Mouse (Mus musculus) hindbrain, postnatal 0 days (tissue): ENCODE results near the gene Ccdc28a. TPM values are rescaled to one million over a fixed set of nuclear protein-coding genes. Genes with fewer than 3 reads are reported as not detected.
A peak's percentile ranks its signal among the peaks of the same experiment; 100 is the strongest.

Source experiments
- ATAC-seq: fragments of 200-750 bp; cut with Nextera tagmentation; 2 replicates; pipeline ENCODE4 v1.8.0; 2017; ENCODE audit warnings: mild to moderate bottlenecking, moderate TSS enrichment, moderate library complexity
- DNase-seq: peaks from one replicate; pipeline ENCODE4 v3.0.0-alpha.2; 2015; ENCODE audit warnings: low spot score
- H3K27ac ChIP-seq: fragments of 300-500 bp; sonication (generic); 2 replicates; pipeline ENCODE4 v1.5.1; 2014; ENCODE audit warnings: mild to moderate bottlenecking
- H3K27me3 ChIP-seq: fragments of 300-500 bp; sonication (generic); 2 replicates; pipeline ENCODE4 v1.6.1; 2014; ENCODE audit warnings: low read length, mixed read lengths; ENCODE audit not compliant: insufficient read depth
- H3K36me3 ChIP-seq: fragments of 300-500 bp; sonication (generic); 2 replicates; pipeline ENCODE4 v1.6.1; 2014; ENCODE audit warnings: low read length, mixed read lengths; ENCODE audit not compliant: insufficient read depth
- H3K4me1 ChIP-seq: fragments of 300-500 bp; sonication (generic); 2 replicates; pipeline ENCODE4 v1.6.1; 2014; ENCODE audit warnings: antibody characterized with exemption, low read length, mixed read lengths; ENCODE audit not compliant: insufficient read depth
- H3K4me2 ChIP-seq: fragments of 300-500 bp; sonication (generic); 2 replicates; pipeline ENCODE4 v1.6.1; 2014; ENCODE audit warnings: low read depth, mild to moderate bottlenecking, low read length, moderate library complexity, mixed read lengths
- H3K4me3 ChIP-seq: fragments of 300-500 bp; sonication (generic); 2 replicates; pipeline ENCODE4 v1.5.1; 2014; ENCODE audit warnings: low read length
- H3K9ac ChIP-seq: fragments of 300-500 bp; sonication (generic); replicated peaks from 2 replicates; pipeline ENCODE4 v1.6.1; 2014; ENCODE audit warnings: mild to moderate bottlenecking, low read length, moderate library complexity, mixed read lengths
- H3K9me3 ChIP-seq: fragments of 300-500 bp; sonication (generic); 2 replicates; pipeline ENCODE4 v1.6.1; 2016; ENCODE audit warnings: low read length, mixed read lengths
- CTCF ChIP-seq: IDR thresholded peaks from 2 replicates; pipeline ENCODE4 v1.5.1; 2016; ENCODE audit warnings: antibody characterized with exemption, control low read depth, low read depth
- WGBS: fragments of 180-500 bp; shearing (Covaris S2); extraction: QIAGEN DNeasy Blood & Tissue Kit; methylation state at CpG from one replicate; pipeline ENCODE4 v1.1.7; 2014; 5-methylcytosine and 5-hydroxymethylcytosine counted together
- polyA plus RNA-seq: library from polyadenylated mRNA; unstranded; fragments of >200 nt; fragmentation: Nextera tagmentation; extraction: Ambion mirVana; gene quantifications from 2 replicates; pipeline ENCODE4 v1.2.1, GENCODE M21; 2015
- total RNA-seq: library from RNA; depleted of rRNA; stranded (reverse); fragments of >200 nt; gene quantifications from 2 replicates; pipeline ENCODE4 v1.2.3, GENCODE M21; 2014; rRNA removed

Ccdc28a gene
- total RNA-seq, result 2.2 and 8.8 TPM in 2 replicates
- polyA plus RNA-seq, result 9.3 and 9.8 TPM in 2 replicates

GRCm38 (mm10) chr10:18234560-18235401, at the start of gene Ccdc28a:
Gene Ccdc28a (minus strand): TSS chr10:18234998.
- Histone ChIP-seq H3K4me1 (no peaks in the 10 kb centered on the region), H3K9ac (peak within 1 kb of the TSS; percentile 65), H3K27ac (peak within 1 kb of the TSS; percentile 88), H3K27me3 (no peaks in the 10 kb centered on the region), H3K36me3 (no peaks in the 10 kb centered on the region), H3K9me3 (no peaks in the 10 kb centered on the region), H3K4me2 (peak within 1 kb of the TSS; percentile 93), H3K4me3 (peak within 1 kb of the TSS; percentile 84)
- peak; percentile 39; the same call in 1 of the 2 replicates for TF ChIP-seq CTCF
- peak; percentile 98 for DNase-seq
- peak; percentile 98 for ATAC-seq
- WGBS, result under 1% methylated on average over 41 of the region's 41 CpGs

- ATAC-seq (no peak), DNase-seq (no peak)
- Histone ChIP-seq H3K27me3 (no peaks in the 10 kb centered on the region), H3K9me3 (no peaks in the 10 kb centered on the region), H3K4me3 (no peak overlapping the region), H3K4me2 (no peak overlapping the region), H3K4me1 (no peaks in the 10 kb centered on the region), H3K36me3 (no peaks in the 10 kb centered on the region), H3K9ac (no peak overlapping the region), H3K27ac (no peak overlapping the region)
- 80% methylated on average over 5 of the region's 5 CpGs for WGBS
- no peak for TF ChIP-seq CTCF
Observed at GRCm38 (mm10) chr10:18283991-18284390, 49.2 kb upstream of the Ccdc28a start.

- ATAC-seq (no peak), DNase-seq (no peak)
- 86% methylated on average over 4 of the region's 4 CpGs for WGBS
- no peak for TF ChIP-seq CTCF
- Histone ChIP-seq H3K4me1 (no peaks in the 10 kb centered on the region), H3K27ac (no peak overlapping the region), H3K4me2 (no peak overlapping the region), H3K4me3 (no peak overlapping the region), H3K27me3 (no peaks in the 10 kb centered on the region), H3K36me3 (no peaks in the 10 kb centered on the region), H3K9me3 (no peaks in the 10 kb centered on the region), H3K9ac (no peak overlapping the region)
Observed at GRCm38 (mm10) chr10:18276090-18276734, 41.4 kb upstream of the Ccdc28a start.

DNA sequence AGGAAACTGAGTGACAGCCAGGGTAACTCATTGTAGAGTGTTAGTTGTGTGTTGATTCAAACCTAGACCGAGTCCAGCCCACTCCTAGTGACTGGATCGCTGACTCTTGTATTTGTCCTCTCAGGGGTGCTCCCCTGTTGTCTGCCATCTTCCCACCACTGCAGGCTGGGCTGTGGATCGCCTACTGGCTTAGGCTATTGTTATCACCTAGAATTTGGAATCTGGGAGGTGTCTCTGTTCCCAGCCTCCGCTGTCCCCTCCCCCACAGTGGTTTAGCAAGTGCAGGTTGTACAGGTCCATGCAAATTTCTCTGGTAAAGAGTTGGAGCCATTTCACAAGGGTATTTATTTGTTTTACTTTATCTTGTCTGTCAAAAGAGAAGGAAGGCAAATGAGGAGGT, 16.5 kb upstream of the Ccdc28a start:
- whole genome bisulfite sequencing, result 75% methylated on average over 4 of the region's 4 CpGs
- no peak for TF ChIP-seq CTCF

GRCm38 (mm10) chr10:18243614-18244013, 8.8 kb upstream of the Ccdc28a start:
- H3K36me3 ChIP-seq, result no peaks in the 10 kb centered on the region
- H3K4me1 ChIP-seq, result no peaks in the 10 kb centered on the region
- DNase-seq (peak; percentile 47), ATAC-seq (no peak)
- H3K27me3 ChIP-seq, result no peaks in the 10 kb centered on the region
- no peaks in the 10 kb centered on the region for H3K9me3 ChIP-seq
- peak; percentile 52 for TF ChIP-seq CTCF
- no peak overlapping the region for H3K27ac ChIP-seq
- 63% methylated on average over 2 of the region's 2 CpGs for WGBS
- no peak overlapping the region for H3K4me2 ChIP-seq
- H3K4me3 ChIP-seq, result no peak overlapping the region
- no peak overlapping the region for H3K9ac ChIP-seq

More for the DNA sequence above, 16.5 kb upstream of the Ccdc28a start:
- Histone ChIP-seq H3K27me3 (no peaks in the 10 kb centered on the region), H3K36me3 (no peaks in the 10 kb centered on the region), H3K4me2 (no peak overlapping the region), H3K4me3 (no peak overlapping the region), H3K9me3 (no peaks in the 10 kb centered on the region), H3K27ac (no peak overlapping the region), H3K9ac (no peak overlapping the region), H3K4me1 (no peaks in the 10 kb centered on the region)
- ATAC-seq (no peak), DNase-seq (no peak)

- no peak overlapping the region for H3K9ac ChIP-seq
- no peaks in the 10 kb centered on the region for H3K9me3 ChIP-seq
- no peak for ATAC-seq
- TF ChIP-seq CTCF, result no peak
- H3K27ac ChIP-seq, result no peak overlapping the region
- no peak overlapping the region for H3K4me3 ChIP-seq
- H3K36me3 ChIP-seq, result no peaks in the 10 kb centered on the region
- H3K27me3 ChIP-seq, result no peaks in the 10 kb centered on the region
- H3K4me1 ChIP-seq, result no peaks in the 10 kb centered on the region
- whole genome bisulfite sequencing, result 88% methylated on average over 7 of the region's 7 CpGs
- no peak for DNase-seq
- H3K4me2 ChIP-seq, result no peak overlapping the region
Observed at GRCm38 (mm10) chr10:18237191-18237590, 2.4 kb upstream of the Ccdc28a start.
